Mouse (Mus musculus) G1E (cell line): ENCODE measurements at regions not wholly inside any gene's neighbourhood (a gene's known extent, or its start where the extent isn't known, plus 50 kb on each side); places are given as distances from the start of the nearest gene placed in this dataset.

Experiments used
- CTCF ChIP-seq: IDR thresholded peaks from 2 replicates; pipeline ENCODE4 v1.5.1; 2012; ENCODE audit warnings: low read depth, low read length, inconsistent platforms, mixed read lengths
- GATA1 ChIP-seq: IDR thresholded peaks from 2 replicates; pipeline ENCODE4 v1.6.1; 2012; ENCODE audit warnings: borderline replicate concordance, low read length, inconsistent platforms, mixed read lengths
- TAL1 ChIP-seq: conservative IDR thresholded peaks from 2 replicates; pipeline ENCODE4 v1.6.1; 2012; ENCODE audit warnings: low read depth, low read length, inconsistent platforms, mixed read lengths

- TF ChIP-seq CTCF = no peak
- no peak for TF ChIP-seq GATA1
- TF ChIP-seq TAL1 = no peak
These were observed 256.6 kb downstream of the Rps15a start for GRCm38 (mm10) chr7:117859419-117859818.
